Mouse (Mus musculus): ENCODE measurements around the gene Hyal3. TPM values are rescaled to one million over a fixed set of nuclear protein-coding genes. Genes with fewer than 3 reads are reported as not detected.

The Hyal3 gene
- total and polyA plus RNA-seq, 2 experiments from 2014 or later: 1.9 to 4.9 TPM

DNA sequence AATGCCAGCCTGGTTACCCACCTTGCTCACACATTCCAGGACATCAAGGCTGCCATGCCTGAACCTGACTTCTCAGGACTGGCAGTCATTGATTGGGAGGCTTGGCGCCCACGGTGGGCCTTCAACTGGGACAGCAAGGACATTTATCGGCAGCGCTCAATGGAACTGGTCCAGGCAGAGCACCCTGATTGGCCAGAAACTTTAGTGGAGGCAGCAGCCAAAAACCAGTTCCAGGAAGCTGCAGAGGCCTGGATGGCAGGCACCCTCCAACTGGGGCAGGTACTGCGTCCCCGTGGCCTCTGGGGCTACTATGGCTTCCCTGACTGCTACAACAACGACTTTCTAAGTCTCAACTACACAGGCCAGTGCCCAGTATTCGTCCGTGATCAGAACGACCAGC, 2.7 kb upstream of the Hyal3 start:
- peaks cover 7% of the 10 kb centered on the region; the same call in 1 of the 2 replicates for H3K36me3 ChIP-seq (ENCODE audit: insufficient read depth, low read length)
- no peaks in the 10 kb centered on the region for H3K9me3 ChIP-seq (ENCODE audit: low read length)
- ATAC-seq (no peak), DNase-seq (ENCODE audit: low spot score) (no peak)
- H3K4me3 ChIP-seq (ENCODE audit: low read length): no peak overlapping the region
- no peak for TF ChIP-seq CTCF (IDR thresholded peaks at IDR 0.05; ENCODE audit: low read depth)
- H3K9ac ChIP-seq (replicated peaks; ENCODE audit: low read length): no peak overlapping the region
- no peaks in the 10 kb centered on the region for H3K27me3 ChIP-seq (ENCODE audit: insufficient read depth, low read length)
- 91% methylated on average over 10 of the region's 10 CpGs for WGBS
- peaks cover 9% of the 10 kb centered on the region; the same call in 1 of the 2 replicates for H3K4me1 ChIP-seq (ENCODE audit: insufficient read depth, low read length)
- no peak overlapping the region for H3K27ac ChIP-seq
- H3K4me2 ChIP-seq (ENCODE audit: low read depth, low read length): no peak overlapping the region

DNA sequence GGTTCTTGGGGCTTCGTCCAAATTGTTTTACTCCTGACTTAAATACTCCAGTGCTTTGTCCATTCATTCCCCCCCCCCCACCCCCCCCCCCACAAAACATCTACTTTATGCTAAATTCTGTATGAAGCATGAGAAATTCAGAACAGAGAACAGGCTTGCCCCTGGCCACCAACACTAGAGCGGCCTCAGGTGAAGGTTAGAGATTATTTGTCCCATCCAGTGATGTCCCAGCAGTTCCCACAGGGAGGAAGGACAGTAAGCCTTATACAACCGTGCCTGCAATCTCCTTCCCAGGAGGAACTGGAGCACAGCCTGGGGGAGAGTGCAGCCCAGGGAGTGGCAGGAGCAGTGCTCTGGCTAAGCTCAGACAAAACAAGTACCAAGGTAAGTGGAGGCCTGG, 2.0 kb upstream of the Hyal3 start, which contains the start of gene Naa80:
Gene Naa80 (plus strand): TSS at position 301 of the 400 bp plus-strand sequence.
- WGBS: 77% methylated on average over 3 of the region's 3 CpGs
- H3K9ac ChIP-seq (replicated peaks; ENCODE audit: low read length): no peak within 1 kb of the TSS
- H3K27ac ChIP-seq: peak within 1 kb of the TSS; percentile 88

DNA sequence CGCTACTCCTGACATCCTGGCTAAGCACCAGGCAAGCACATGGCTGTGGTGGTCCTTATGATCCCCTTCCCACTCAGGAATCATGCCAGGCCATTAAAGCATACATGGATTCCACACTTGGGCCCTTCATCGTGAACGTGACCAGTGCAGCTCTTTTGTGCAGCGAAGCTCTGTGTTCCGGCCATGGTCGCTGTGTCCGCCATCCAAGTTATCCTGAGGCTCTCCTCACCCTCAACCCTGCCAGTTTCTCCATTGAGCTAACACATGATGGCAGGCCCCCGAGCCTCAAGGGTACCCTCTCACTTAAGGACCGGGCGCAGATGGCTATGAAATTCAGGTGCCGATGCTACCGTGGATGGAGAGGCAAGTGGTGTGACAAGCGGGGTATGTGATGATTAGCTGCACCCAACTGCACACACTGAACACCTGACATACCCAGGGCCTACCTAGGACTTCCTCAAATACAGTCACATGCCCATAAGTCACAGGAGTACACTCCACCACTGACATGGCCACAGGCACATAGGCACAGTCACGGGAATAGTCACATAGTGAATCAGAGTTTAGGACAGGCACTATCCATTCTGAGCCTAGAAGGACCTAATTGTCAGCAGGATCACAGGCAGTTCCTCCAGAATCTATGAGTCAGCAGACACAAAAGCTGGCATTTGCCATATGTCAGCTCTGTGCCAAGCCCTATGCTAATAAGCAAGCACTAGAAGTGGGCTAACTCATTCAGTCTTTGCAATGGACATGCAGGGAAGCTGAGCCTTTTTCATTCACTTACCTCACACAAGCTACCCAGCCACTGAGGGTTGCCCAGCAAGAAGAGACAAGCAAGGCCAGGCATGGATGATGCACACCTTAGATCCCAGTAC, 1.4 kb upstream of the Hyal3 start:
- Histone ChIP-seq H3K27me3 (ENCODE audit: insufficient read depth, low read length) (no peaks in the 10 kb centered on the region), H3K36me3 (ENCODE audit: insufficient read depth, low read length) (peaks cover 11% of the 10 kb centered on the region; the same call in 1 of the 2 replicates), H3K4me1 (ENCODE audit: insufficient read depth, low read length) (peaks cover 9% of the 10 kb centered on the region; the same call in 1 of the 2 replicates), H3K4me3 (ENCODE audit: low read length) (no peak overlapping the region), H3K27ac (peak overlapping the region; percentile 88), H3K4me2 (ENCODE audit: low read depth, low read length) (no peak overlapping the region), H3K9ac (replicated peaks; ENCODE audit: low read length) (no peak overlapping the region), H3K9me3 (ENCODE audit: low read length) (no peaks in the 10 kb centered on the region)
- DNase-seq (ENCODE audit: low spot score): peak; percentile 15
- 85% methylated on average over 14 of the region's 14 CpGs for WGBS
- no peak for TF ChIP-seq CTCF (IDR thresholded peaks at IDR 0.05; ENCODE audit: low read depth)
- no peak for ATAC-seq

More for the DNA sequence above, 2.0 kb upstream of the Hyal3 start, which contains the start of gene Naa80:
- Histone ChIP-seq H3K4me3 (ENCODE audit: low read length) (no peak within 1 kb of the TSS), H3K27me3 (ENCODE audit: insufficient read depth, low read length) (no peaks in the 10 kb centered on the region), H3K4me1 (ENCODE audit: insufficient read depth, low read length) (peaks cover 9% of the 10 kb centered on the region; the same call in 1 of the 2 replicates), H3K36me3 (ENCODE audit: insufficient read depth, low read length) (peaks cover 11% of the 10 kb centered on the region; the same call in 1 of the 2 replicates), H3K9me3 (ENCODE audit: low read length) (no peaks in the 10 kb centered on the region), H3K4me2 (ENCODE audit: low read depth, low read length) (no peak within 1 kb of the TSS)
- no peak for TF ChIP-seq CTCF (IDR thresholded peaks at IDR 0.05; ENCODE audit: low read depth)
- no peak for DNase-seq (ENCODE audit: low spot score)
- no peak for ATAC-seq

DNA sequence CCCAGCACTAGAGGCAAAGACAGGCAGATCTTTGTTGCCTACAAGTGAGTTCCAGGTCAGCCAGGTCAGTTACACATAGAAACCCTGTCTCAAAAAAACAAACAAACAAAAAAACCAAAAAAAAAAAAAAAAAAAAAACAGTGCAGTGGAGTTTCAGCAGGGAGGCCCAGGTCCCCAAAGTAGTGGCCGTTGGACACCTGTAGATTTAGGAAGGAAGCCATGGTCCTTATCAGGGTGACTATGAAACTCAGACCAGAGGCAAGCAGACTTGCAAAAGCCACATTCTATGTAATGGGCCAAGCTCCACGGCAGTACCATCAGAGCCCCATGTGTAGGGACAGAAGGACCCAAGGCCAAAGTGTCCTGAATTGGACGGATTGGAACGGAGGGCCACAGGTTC, 966 bp downstream of the Hyal3 start:
- Histone ChIP-seq H3K27ac (peak overlapping the region; percentile 88; the same call in 1 of the 2 replicates), H3K27me3 (ENCODE audit: insufficient read depth, low read length) (no peaks in the 10 kb centered on the region), H3K9ac (replicated peaks; ENCODE audit: low read length) (peak overlapping the region; percentile 66), H3K4me2 (ENCODE audit: low read depth, low read length) (peak overlapping the region; percentile 99), H3K4me1 (ENCODE audit: insufficient read depth, low read length) (peaks cover 9% of the 10 kb centered on the region; the same call in 1 of the 2 replicates), H3K9me3 (ENCODE audit: low read length) (no peaks in the 10 kb centered on the region), H3K4me3 (ENCODE audit: low read length) (peak overlapping the region; percentile 56), H3K36me3 (ENCODE audit: insufficient read depth, low read length) (peaks cover 8% of the 10 kb centered on the region; the same call in 1 of the 2 replicates)
- TF ChIP-seq CTCF (IDR thresholded peaks at IDR 0.05; ENCODE audit: low read depth): no peak
- DNase-seq (ENCODE audit: low spot score) (no peak), ATAC-seq (no peak)
- WGBS: 85% methylated on average over 4 of the region's 4 CpGs

- Histone ChIP-seq H3K27ac (no peak overlapping the region), H3K4me2 (ENCODE audit: low read depth, low read length) (no peak overlapping the region), H3K4me1 (ENCODE audit: insufficient read depth, low read length) (peaks cover 9% of the 10 kb centered on the region; the same call in 1 of the 2 replicates), H3K36me3 (ENCODE audit: insufficient read depth, low read length) (peaks cover 8% of the 10 kb centered on the region; the same call in 1 of the 2 replicates), H3K27me3 (ENCODE audit: insufficient read depth, low read length) (no peaks in the 10 kb centered on the region), H3K9me3 (ENCODE audit: low read length) (no peaks in the 10 kb centered on the region), H3K4me3 (ENCODE audit: low read length) (no peak overlapping the region), H3K9ac (replicated peaks; ENCODE audit: low read length) (no peak overlapping the region)
- no peak for ATAC-seq
- TF ChIP-seq CTCF (IDR thresholded peaks at IDR 0.05; ENCODE audit: low read depth): no peak
- 87% methylated on average over 7 of the region's 7 CpGs for WGBS
- no peak for DNase-seq (ENCODE audit: low spot score)
Measured at GRCm38 (mm10) chr9:107582509-107583062, 2.0 kb downstream of the Hyal3 start.

DNA sequence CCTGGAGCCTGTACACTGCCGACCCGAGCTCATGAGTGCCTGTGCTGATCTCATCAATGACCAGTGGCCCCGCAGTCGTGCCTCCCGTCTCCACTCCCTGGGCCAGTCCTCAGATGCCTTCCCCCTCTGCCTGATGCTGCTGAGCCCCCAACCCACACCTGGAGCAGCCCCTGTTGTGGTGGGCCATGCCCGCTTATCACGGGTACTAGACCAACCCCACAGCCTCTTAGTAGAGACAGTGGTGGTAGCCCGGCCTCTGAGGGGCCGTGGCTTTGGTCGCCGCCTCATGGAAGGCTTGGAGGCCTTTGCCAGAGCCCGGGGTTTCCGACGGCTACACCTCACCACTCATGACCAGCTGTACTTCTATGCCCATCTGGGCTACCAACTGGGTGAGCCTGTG, 2.6 kb downstream of the Hyal3 start:
- peaks cover 14% of the 10 kb centered on the region; the same call in 1 of the 2 replicates for H3K4me1 ChIP-seq (ENCODE audit: insufficient read depth, low read length)

More for the DNA sequence above, 2.6 kb downstream of the Hyal3 start:
- Histone ChIP-seq H3K36me3 (ENCODE audit: insufficient read depth, low read length) (peaks cover 8% of the 10 kb centered on the region; the same call in 1 of the 2 replicates), H3K27me3 (ENCODE audit: insufficient read depth, low read length) (no peaks in the 10 kb centered on the region), H3K9ac (replicated peaks; ENCODE audit: low read length) (no peak overlapping the region), H3K27ac (no peak overlapping the region), H3K9me3 (ENCODE audit: low read length) (no peaks in the 10 kb centered on the region), H3K4me2 (ENCODE audit: low read depth, low read length) (no peak overlapping the region), H3K4me3 (ENCODE audit: low read length) (no peak overlapping the region)
- 89% methylated on average over 14 of the region's 14 CpGs for WGBS
- TF ChIP-seq CTCF (IDR thresholded peaks at IDR 0.05; ENCODE audit: low read depth): no peak
- ATAC-seq: no peak
- no peak for DNase-seq (ENCODE audit: low spot score)

Measured in hindbrain, postnatal 0 days (tissue).